Mouse (Mus musculus) small intestine, adult 2 months (tissue): ENCODE results near the gene Samd9l. TPM values are rescaled to one million over a fixed set of nuclear protein-coding genes. Genes with fewer than 3 reads are reported as not detected.
"Not testable (repeated sequence)": the region's sequence is repeated elsewhere in the genome, so short reads cannot be mapped to it uniquely, and the experiment has no call there.

Experiments
- H3K27ac ChIP-seq: fragments of 200-500 bp; 2 replicates; pipeline ENCODE4 v1.5.1; 2012; ENCODE audit warnings: low read depth, low read length, control low read depth, inconsistent platforms; ENCODE audit not compliant: insufficient read depth
- H3K27me3 ChIP-seq: fragments of 200-500 bp; 2 replicates; pipeline ENCODE4 v1.6.1; 2012; ENCODE audit warnings: mild to moderate bottlenecking, moderate library complexity, low read length, inconsistent platforms; ENCODE audit not compliant: control insufficient read depth, insufficient read depth
- H3K36me3 ChIP-seq: fragments of 200-500 bp; 2 replicates; pipeline ENCODE4 v1.6.1; 2012; ENCODE audit warnings: mild to moderate bottlenecking, low read length, control low read depth, inconsistent platforms; ENCODE audit not compliant: control insufficient read depth, insufficient read depth
- H3K4me1 ChIP-seq: fragments of 200-500 bp; 2 replicates; pipeline ENCODE4 v1.6.1; 2012; ENCODE audit warnings: low read length, inconsistent platforms, mixed read lengths; ENCODE audit not compliant: control insufficient read depth, insufficient read depth, insufficient read length
- H3K4me3 ChIP-seq: fragments of 200-500 bp; 2 replicates; pipeline ENCODE4 v1.5.1; 2012; ENCODE audit warnings: low read depth, mild to moderate bottlenecking, control low read depth, inconsistent platforms, low read length, moderate library complexity
- CTCF ChIP-seq: fragments of 200-500 bp; IDR thresholded peaks from 2 replicates; pipeline ENCODE4 v1.5.1; 2012; ENCODE audit warnings: low read depth, mild to moderate bottlenecking, control low read depth, inconsistent platforms, low read length, moderate library complexity, mixed read lengths; ENCODE audit not compliant: insufficient replicate concordance, insufficient read length; ENCODE audit errors: extremely low read depth
- POLR2A ChIP-seq: fragments of 200-500 bp; IDR thresholded peaks from 2 replicates; pipeline ENCODE4 v1.6.1; 2012; ENCODE audit warnings: low read depth, mild to moderate bottlenecking, control low read depth, inconsistent platforms, low read length, moderate library complexity
- WGBS: fragments of 180-500 bp; shearing (Covaris S2); methylation state at CpG from one replicate; pipeline ENCODE4 v1.1.7; 2018; 5-methylcytosine and 5-hydroxymethylcytosine counted together
- polyA plus RNA-seq: library from polyadenylated mRNA; depleted of rRNA; stranded (reverse); fragments of >200 nt; gene quantifications from 2 replicates; pipeline ENCODE4 v1.2.3, GENCODE M21; 2012

Samd9l gene
- polyA plus RNA-seq, 1 experiment, result 1.0 TPM

GRCm38 (mm10) chr6:3389995-3390394 lies 9.4 kb downstream of the Samd9l start:
- WGBS, result 38% methylated on average over 1 of the region's 1 CpGs
- TF ChIP-seq CTCF (no peak), POLR2A (no peak)
- Histone ChIP-seq H3K27me3 (no peaks in the 10 kb centered on the region), H3K4me3 (no peak overlapping the region), H3K4me1 (peaks cover 5% of the 10 kb centered on the region; the same call in 1 of the 2 replicates), H3K36me3 (no peaks in the 10 kb centered on the region), H3K27ac (no peak overlapping the region)

- H3K4me3 ChIP-seq, result no peak overlapping the region
- H3K36me3 ChIP-seq, result no peaks in the 10 kb centered on the region
- WGBS, result 39% methylated on average over 6 of the region's 6 CpGs
- no peaks in the 10 kb centered on the region for H3K27me3 ChIP-seq
- peaks cover 5% of the 10 kb centered on the region; the same call in 1 of the 2 replicates for H3K4me1 ChIP-seq
- H3K27ac ChIP-seq, result no peak overlapping the region
- no peak for TF ChIP-seq CTCF
Observed at GRCm38 (mm10) chr6:3386565-3386964, 12.8 kb downstream of the Samd9l start.

DNA sequence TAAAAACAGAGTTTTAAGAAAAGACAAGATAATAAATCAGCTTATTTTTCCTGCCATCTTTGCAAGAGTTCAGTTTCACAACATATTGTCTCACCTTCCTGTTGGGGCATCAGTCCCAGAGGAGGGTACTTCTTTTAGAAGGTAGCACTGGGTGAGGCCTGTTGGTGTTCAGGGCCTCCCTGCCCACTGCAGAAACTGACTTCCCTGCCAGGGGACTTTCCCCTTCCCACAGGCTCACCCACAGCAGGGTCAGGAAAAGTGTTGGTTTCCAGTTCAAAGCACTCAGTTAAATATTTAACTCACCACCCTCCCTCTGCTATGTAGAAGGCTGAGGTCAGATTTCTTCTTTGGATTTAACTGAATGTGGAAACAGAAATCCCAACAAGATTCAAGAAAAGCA lies 14.6 kb downstream of the Samd9l start:
- H3K27me3 ChIP-seq, H3K4me1 ChIP-seq, H3K4me3 ChIP-seq, H3K36me3 ChIP-seq, H3K27ac ChIP-seq: not testable (repeated sequence)

- WGBS, result 0% methylated on average over 1 of the region's 4 CpGs
- not testable (repeated sequence) for H3K4me3 ChIP-seq, H3K4me1 ChIP-seq, H3K36me3 ChIP-seq, H3K27me3 ChIP-seq, H3K27ac ChIP-seq
Observed at GRCm38 (mm10) chr6:3384115-3384791, 15.1 kb downstream of the Samd9l start.

- no peak overlapping the region for H3K27ac ChIP-seq
- peaks cover 10% of the 10 kb centered on the region for H3K36me3 ChIP-seq
- TF ChIP-seq POLR2A, result no peak
- H3K4me3 ChIP-seq, result no peak overlapping the region
- no peaks in the 10 kb centered on the region for H3K27me3 ChIP-seq
- H3K4me1 ChIP-seq, result no peaks in the 10 kb centered on the region
- 51% methylated on average over 2 of the region's 2 CpGs for WGBS
Observed at GRCm38 (mm10) chr6:3379146-3379545, 20.2 kb downstream of the Samd9l start.

- no peaks in the 10 kb centered on the region for H3K27me3 ChIP-seq
- TF ChIP-seq POLR2A (no peak), CTCF (no peak)
- H3K4me1 ChIP-seq, result no peaks in the 10 kb centered on the region
- peaks cover 13% of the 10 kb centered on the region for H3K36me3 ChIP-seq
- no peak overlapping the region for H3K27ac ChIP-seq
- no peak overlapping the region for H3K4me3 ChIP-seq
- 92% methylated on average over 5 of the region's 5 CpGs for WGBS
Observed at GRCm38 (mm10) chr6:3376687-3377086, 22.7 kb downstream of the Samd9l start.

DNA sequence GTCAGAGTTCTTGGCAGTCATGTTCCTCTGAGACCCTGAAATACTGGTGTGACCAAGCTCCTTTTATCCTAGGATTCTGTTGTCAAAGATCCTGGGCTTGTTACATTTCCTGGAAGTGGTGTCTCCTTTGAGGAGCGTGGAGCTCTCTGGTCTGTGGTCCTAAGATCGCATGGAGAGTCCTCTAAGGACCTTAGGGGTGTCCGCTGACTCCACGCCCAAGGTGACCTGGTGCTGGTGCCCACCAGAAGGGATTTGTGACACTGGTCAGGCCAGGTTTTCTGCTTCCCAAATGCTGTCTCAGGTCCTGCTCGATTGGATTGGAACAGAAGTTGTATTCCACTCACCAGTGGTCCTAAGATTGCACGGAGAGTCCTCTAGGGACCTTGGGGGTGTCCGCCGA lies 29.8 kb downstream of the Samd9l start:
- Histone ChIP-seq H3K36me3 (0 out of 2 replicates have a peak, but pooled peaks cover 2% of the 10 kb centered on the region), H3K27me3 (no peaks in the 10 kb centered on the region), H3K27ac (no peak overlapping the region), H3K4me1 (no peaks in the 10 kb centered on the region), H3K4me3 (no peak overlapping the region)
- WGBS, result 91% methylated on average over 8 of the region's 8 CpGs
- TF ChIP-seq CTCF, result no peak
- TF ChIP-seq POLR2A, result no peak

- H3K4me3 ChIP-seq, H3K4me1 ChIP-seq, H3K27ac ChIP-seq, H3K27me3 ChIP-seq, H3K36me3 ChIP-seq: not testable (repeated sequence)
- whole genome bisulfite sequencing, result 35% methylated on average over 1 of the region's 1 CpGs
Observed at GRCm38 (mm10) chr6:3365609-3366008, 33.8 kb downstream of the Samd9l start.

GRCm38 (mm10) chr6:3345924-3346597 lies 53.3 kb downstream of the Samd9l start:
- H3K4me1 ChIP-seq, H3K27ac ChIP-seq, H3K4me3 ChIP-seq, H3K27me3 ChIP-seq, H3K36me3 ChIP-seq: not testable (repeated sequence)
- 0% methylated on average over 1 of the region's 1 CpGs for WGBS

- H3K27ac ChIP-seq, H3K4me1 ChIP-seq, H3K36me3 ChIP-seq, H3K27me3 ChIP-seq: not testable (repeated sequence)
- H3K4me3 ChIP-seq, result 0 out of 2 replicates have a peak overlapping the region, but pooled peaks have one; percentile 20
- WGBS, result 8% methylated on average over 2 of the region's 4 CpGs
Observed at GRCm38 (mm10) chr6:3345043-3345639, 54.2 kb downstream of the Samd9l start.

DNA sequence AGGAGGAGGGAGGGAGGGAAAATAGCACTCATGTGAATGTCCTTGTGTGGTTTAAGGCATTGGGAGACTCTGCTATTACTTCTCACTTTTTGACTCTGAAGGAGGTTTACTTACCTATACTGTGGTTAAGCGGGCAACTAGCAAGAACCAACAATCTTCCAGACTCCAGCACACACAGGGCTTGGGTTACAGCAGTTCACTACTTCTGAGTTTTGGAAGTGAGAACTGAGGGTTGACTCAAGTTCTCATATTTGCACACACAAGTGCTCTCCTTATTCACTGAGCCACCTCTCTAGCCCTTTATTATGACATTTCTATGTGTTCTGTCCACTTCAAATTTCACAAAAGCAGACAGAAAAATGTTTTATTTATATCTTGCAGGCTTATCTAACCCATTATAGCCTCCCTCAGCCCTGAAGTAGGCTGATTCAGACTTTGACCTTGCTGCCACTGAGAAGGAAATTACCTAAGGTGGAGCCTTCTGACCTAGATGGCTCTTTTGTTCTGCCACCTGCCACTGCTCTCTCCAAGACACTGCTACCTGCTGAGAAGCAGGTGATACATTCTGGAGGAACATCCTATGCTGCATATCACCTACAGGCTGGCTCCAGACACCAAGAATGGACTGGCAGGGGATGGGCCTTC lies 55.6 kb downstream of the Samd9l start:
- H3K4me3 ChIP-seq, H3K36me3 ChIP-seq, H3K4me1 ChIP-seq, H3K27me3 ChIP-seq: not testable (repeated sequence)
- peak overlapping the region; percentile 90 for H3K27ac ChIP-seq
- 20% methylated on average over 1 of the region's 1 CpGs for WGBS
